Mouse (Mus musculus): Measurements from ENCODE around the gene Grid1.

Gene Grid1

DNA sequence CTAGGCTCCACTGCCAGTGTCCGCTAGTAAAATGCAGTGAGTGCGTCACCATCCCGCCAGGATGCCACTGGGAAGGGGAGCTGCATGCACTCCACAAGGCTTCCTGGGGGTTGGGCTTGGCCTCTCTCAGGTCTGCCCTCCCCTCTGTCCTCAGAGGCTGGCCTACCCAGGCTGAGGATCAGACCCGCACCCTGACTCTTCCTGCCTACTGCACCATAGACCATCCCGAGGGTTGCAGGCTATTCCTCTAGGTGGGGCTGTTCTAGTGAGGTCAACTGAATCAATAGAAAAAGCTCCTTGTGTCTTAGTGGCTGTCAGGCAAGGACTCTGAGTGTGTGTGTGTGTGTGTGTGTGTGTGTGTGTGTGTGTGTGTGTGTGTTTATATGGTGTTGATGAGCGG lies 19.1 kb downstream of the Grid1 start:
- DNase-seq, result no peak

GRCm38 (mm10) chr14:34839898-34840297 lies 20.0 kb downstream of the Grid1 start:
- DNase-seq, result no peak

GRCm38 (mm10) chr14:34843579-34843978 lies 23.7 kb downstream of the Grid1 start:
- no peak for DNase-seq

- DNase-seq, result no peak
These were observed 24.3 kb downstream of the Grid1 start for GRCm38 (mm10) chr14:34844166-34844565.

GRCm38 (mm10) chr14:34846799-34847198 lies 26.9 kb downstream of the Grid1 start:
- no peak for DNase-seq

DNA sequence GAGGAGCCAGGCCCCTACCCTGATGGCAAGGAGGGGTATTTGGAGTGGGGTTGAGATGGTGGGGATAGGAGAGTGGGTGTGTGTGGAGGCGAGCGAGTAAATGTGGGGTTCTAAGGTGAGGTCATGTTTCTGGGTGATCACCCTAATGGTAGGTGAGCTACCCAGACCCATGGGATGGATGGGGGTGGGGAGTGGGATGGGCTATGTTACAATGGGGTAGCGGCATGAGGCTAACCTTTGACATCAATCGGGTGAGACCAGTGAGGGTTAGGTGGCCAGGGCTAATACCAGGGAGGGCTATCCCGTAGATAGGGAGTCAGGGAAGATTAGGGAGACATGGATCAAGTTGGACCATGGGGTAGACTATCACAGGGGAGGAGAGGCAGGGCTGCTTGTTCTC lies 27.7 kb downstream of the Grid1 start:
- no peak for DNase-seq

- no peak for DNase-seq
These were observed 41.2 kb downstream of the Grid1 start for GRCm38 (mm10) chr14:34860891-34861780.

GRCm38 (mm10) chr14:34867266-34867665 lies 47.4 kb downstream of the Grid1 start:
- no peak for DNase-seq

- DNase-seq, result no peak
These were observed 48.8 kb downstream of the Grid1 start for GRCm38 (mm10) chr14:34868513-34869260.

DNA sequence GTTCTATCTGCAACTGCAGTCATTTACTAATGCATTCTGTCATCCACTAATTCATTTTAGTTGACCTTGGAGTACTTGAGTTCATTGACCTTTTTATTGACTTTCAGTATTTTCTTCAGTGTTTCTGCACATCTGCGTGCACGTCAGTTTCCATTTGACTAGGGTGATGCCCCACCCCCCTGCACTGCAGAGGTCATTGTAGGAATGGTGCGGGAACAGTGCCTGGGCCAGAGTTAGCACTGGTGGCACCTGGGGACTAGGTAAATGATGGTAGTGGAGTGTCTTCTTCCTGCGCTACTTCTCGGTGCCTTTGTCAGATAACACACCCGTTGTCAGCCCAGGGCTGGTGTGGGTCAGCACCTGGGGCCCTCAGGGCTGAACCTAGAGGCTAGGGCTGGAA lies 60.1 kb downstream of the Grid1 start:
- no peak for DNase-seq

- DNase-seq, result no peak
These were observed 60.8 kb downstream of the Grid1 start for GRCm38 (mm10) chr14:34880431-34881421.

- DNase-seq, result no peak
These were observed 64.3 kb downstream of the Grid1 start for GRCm38 (mm10) chr14:34884194-34884593.

DNA sequence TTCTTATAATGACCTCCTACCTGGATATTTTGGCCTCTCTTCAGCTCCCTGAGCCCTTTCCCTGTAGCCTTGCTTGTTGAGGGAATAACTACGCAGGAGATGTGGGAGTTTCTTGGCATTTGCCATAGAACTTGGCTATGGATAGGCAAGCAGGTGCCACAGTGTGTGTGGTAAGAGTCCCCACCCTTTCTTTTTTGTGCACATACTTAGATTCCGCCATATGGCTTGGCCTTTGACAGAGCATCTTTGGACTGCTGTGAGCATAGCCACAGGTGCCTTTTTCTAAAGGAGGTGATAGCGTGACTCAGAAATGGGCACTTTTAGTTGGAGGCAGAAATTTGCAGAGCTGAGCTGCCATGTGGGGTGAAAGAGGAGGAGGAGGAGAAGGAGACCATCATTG lies 64.7 kb downstream of the Grid1 start:
- no peak for DNase-seq

GRCm38 (mm10) chr14:34891769-34892532 lies 72.0 kb downstream of the Grid1 start:
- no peak for DNase-seq

GRCm38 (mm10) chr14:34896253-34896982 lies 76.5 kb downstream of the Grid1 start:
- DNase-seq, result no peak

- no peak for DNase-seq
These were observed 83.9 kb downstream of the Grid1 start for GRCm38 (mm10) chr14:34903854-34904253.

DNA sequence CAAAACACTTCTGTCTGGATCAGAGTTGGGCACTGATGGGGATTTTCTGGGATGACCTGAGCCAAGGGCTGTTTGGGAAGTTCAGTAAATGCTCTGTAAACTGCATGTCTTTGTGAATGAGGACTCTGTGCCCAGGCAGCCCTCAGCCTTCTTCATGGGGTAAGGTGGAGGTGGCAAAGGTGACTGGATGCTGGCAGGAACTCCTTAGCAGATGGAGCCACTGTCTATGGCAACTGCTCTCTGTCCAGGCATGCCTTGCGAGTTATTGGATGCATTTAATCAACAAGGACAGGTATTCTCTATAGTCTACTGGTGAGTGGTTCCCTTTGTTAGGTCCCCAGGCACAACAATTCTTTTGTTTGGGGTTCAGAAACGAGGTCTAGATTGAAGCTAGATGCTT lies 85.8 kb downstream of the Grid1 start:
- DNase-seq, result no peak

DNA sequence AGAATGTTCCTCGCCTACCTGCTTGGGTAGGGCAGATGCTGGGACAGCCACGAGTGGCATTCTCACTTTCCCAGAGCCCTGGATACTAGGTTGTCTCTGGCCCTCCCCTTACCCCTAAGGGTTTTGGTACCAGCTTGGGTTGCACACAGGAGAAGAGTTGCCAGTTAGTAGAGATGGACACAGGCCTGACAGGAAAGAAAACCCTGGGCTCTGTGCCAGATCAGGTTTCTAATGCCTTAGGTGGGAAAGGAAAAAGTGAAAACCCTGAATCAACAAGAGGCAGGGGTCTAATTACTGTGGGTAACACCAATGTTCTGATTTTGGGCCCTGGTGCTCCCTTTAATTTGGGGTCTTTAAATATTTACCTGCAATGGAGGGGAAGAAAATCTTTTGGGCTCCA lies 88.5 kb downstream of the Grid1 start:
- DNase-seq, result no peak

- no peak for DNase-seq
These were observed 88.9 kb downstream of the Grid1 start for GRCm38 (mm10) chr14:34908804-34909203.

DNA sequence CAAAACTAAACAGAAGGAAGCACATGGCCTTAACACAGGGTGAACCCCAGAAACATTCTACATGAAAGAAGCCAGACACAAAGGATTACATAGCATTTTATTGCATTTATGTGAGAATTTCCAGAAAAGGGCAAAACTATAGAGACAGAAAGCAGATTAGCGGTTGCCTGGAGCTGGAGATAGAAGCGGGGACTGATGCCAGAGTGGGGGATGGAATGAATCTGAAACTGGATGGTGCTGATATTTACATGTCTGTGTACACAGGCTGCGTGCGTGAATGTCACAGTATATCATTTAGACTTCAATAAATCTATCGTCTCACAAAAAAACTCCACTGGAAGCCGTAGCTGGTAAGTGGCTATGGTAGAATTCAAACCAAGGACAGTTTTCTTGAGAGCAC lies 96.4 kb downstream of the Grid1 start:
- no peak for DNase-seq

- no peak for DNase-seq
These were observed 97.2 kb downstream of the Grid1 start for GRCm38 (mm10) chr14:34917111-34917510.

Measured in cerebellum, adult 8-10 months (tissue).